Mouse (Mus musculus) frontal cortex, postnatal 25 days (tissue): Measurements from ENCODE around the gene Dnah17.

ENCODE experiments used
- DNase-seq, 2 experiments: peaks; one replicate each; pipeline ENCODE4 v3.0.0; 2022; ENCODE audit warnings: low spot score in 2 of 2

The Dnah17 gene

DNA sequence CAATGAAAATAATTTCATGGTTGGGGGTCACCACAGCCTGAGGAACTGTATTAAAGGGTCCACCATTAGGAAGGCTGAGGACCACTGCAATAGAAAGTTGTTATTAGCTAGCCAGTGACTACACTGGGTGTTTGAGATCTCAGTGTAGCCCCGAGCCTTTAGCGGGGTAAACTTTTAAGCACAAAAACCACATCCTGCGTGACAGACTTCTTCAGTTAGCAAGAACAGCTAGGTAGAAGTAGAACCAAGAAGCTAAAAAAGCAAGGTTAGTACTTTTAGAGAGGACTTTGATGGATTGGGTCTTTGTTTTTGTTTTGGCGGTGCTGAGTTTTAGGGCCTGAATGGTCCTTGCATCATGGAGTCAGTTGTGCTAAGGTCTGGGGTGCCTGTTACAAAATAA lies 13.3 kb upstream of the Dnah17 start:
- DNase-seq: no peak

DNA sequence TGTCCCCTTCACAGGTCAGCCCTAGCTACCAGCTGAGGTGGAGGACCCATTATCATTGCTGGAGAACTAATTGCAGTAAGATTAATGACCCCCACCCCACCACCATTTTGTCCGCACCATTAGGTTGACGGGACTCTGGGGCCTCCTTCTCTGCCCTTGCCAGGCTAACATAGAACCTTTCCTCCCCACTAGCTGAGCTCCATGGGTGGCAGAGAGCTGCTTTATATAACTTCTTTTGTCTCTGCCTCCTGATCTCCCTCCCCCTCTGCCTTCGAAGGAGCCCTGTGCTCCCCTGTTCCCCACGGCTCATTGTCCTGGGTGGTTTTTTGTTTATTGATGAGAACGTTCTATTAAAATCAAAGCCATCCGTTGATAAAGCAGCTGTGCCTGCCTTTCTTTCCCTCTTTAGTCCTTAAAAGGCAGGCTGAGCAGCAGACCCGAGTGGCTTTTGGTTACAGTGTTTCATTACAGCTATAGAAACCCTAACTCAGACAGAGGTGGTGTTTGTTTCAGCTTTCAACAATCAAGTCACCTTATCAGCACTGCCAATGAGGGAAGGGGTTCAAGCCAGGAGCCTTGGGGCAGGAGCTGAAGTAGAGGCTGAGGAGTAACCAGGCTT lies 12.2 kb upstream of the Dnah17 start:
- DNase-seq: no peak

DNA sequence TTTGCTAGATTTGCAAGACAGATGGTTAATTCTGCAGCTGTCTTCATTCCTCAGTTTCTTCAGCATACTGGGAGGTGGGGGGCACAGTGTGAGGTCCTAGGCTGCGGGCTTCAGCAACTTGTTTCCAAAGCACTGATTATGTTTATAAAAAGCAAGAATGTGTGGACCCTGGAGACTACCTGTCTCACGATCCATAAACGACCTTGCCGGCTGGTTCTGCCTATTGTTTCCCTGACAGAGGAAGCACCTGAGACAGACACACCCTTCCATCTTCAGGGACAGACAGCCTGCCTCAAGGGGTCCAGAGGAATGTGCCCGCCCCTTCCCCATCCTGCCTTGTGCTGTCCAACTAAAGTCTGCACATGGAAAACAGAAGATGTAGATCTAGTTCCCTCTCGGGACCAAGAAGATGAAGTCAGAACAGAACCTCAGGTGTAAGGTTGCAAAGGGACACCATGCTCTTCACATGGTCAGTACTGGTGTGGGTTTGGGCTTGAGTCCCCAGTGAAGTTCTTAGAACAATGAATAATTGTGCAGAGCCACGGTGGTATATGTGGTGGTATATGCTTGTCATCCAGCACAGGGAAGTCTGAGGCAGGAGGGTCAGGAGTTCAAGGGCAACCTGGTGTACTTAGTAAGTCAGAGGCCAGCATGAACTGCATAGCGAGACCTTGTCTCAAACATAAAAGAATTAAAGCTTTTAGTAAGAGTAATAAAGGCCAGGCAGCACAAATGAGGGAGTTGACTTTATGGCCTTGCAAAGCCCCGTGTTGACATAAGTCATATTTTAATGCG lies 10.5 kb upstream of the Dnah17 start:
- DNase-seq: no peak

DNA sequence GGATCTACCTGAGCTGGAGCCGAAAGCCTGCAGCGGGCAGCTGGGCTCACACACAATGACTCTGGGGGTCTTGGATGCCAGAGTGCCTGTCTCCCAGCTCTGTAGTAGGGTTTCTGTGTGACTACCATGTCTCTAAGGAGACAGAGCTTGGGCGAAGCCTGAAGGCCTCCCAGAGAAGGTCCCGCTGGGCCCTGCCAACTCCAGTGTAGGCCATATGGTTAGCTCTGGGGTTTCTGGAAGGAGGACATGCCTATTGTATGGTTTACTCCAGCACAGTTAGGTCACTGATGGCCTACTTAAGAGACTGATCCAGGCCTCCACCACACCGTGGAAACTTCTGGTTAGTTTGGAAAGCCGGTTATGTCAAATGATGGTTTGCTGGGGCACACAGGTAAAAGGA lies 7.9 kb upstream of the Dnah17 start:
- DNase-seq: no peak

DNA sequence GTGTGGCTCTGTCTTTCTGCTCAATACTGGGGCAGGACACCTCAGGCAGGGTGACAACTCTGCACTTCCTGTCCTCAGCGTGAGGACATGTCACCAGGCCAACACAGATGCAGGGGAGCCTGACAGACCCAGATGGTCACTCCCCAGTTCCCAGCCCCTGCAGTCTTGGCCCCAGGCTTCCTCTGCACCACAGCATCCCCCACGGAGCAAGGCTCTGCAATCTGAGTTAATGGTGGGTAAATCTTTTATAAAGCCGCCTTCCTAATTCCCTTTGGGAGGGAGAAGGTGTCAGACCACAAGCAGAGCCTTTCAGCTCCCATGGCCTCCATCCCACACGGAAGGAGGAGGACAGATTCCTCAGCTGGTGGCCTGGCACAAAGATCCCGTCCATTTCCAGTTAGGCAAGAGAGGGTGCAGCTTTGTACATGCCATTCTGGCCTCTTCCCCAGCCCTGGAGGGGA lies 5.8 kb upstream of the Dnah17 start:
- DNase-seq: no peak

DNA sequence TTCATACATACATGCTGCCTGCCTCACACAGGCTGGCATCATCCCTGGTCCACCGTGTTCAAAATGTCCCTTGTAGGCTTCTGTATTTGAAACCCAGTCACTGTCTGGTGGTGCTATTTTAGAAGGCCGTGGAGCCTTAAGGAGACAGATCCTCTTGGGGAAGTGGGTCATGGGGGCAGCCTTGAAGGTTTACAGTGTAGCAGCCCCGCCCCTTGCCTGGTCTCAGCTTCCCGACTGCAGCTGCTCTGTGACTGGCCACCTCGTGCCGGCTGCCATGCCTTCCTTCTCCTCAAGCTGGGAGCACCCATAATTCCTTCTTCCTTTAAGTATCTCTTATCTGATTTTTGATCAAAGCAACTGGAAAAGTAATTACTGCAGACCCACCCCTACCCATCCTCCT lies 4.8 kb upstream of the Dnah17 start:
- DNase-seq: no peak

DNA sequence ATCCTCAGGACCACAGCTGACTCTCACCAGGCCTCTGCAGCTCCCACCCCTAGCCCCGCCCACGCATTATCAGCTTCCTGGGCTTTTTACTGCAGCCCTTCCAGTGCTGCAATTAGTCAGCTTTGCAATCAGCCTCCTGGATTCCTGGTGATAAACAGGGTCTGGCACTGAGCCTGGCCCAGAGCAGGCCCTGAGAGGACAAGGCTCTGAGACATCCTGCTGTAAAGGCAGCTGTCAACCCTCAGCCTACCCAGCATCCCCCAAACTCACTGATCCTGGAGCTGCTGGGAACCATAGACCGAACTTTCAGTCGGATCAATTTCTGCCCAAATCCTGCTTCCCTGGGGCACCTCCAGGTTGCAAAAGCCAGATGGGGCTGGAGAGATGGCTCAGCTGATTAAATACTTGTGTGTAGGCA lies 3.3 kb upstream of the Dnah17 start:
- no peak for DNase-seq

DNA sequence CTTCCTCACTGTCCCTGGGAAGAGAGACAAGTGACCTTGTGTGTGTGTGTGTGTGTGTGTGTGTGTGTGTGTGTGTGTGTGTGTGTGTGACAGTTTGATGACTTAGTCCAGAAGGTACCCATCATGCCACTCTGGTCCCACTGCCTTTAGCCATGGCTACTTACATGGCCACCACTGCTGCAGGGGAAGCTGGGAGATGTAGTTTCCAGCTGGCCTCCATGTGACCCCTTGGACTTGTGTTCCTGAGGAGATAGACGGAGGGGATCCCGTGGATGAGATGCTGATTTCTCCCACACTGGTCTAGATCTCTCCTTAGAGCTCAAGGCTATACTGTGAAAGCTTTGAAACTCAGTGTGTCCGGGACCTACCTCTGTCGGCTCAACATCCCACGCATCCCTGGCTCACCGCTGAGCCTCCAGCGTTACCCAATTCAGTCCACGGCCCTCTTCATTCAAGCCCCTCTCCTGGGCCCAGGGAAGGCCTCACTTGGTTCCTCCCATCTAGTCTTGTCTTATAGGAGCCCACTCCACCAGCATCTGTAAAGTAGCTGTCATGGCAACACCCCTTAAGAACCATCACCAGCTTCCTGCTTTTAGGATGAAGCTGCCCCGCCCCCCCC lies 2.8 kb upstream of the Dnah17 start:
- no peak for DNase-seq

DNA sequence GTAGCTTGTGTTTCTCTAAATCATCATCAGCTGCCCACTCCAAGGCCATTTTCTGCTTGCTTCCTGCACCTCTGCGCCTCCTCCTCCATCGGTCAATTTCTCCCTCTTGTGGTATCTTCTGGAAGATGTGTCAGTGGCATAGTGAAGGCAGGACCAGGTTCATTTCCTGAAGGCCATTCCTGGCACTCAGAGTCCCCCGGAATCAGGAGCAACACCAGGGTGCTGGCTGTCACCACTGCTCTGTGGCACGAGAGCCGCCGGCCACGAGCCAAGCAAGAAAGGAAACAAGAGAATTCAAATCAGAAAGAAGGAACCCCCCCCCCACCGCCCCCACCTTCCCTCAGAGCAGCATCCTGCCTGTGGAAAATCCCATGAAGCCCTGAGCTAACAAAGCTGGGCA lies 1.7 kb upstream of the Dnah17 start:
- DNase-seq: no peak

DNA sequence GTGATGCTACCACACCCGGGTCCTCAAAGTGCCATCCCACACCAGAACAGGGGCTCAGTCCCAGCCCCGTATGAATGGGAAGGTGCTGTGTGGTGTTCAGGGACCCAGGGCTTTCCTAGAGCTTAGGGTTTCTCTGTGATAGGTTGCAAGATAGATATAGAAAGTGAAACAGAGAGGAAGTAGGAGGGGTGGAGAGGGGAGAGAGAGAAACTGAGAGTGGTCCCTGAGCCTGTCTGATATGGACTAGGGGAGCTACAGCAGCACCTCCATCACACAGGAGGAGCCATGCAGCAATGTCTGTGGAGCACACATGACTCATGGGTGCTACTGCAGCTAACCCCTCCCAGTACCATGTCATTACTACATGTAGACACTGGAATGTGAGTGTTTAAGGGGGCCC lies 622 bp downstream of the Dnah17 start:
- no peak for DNase-seq

DNA sequence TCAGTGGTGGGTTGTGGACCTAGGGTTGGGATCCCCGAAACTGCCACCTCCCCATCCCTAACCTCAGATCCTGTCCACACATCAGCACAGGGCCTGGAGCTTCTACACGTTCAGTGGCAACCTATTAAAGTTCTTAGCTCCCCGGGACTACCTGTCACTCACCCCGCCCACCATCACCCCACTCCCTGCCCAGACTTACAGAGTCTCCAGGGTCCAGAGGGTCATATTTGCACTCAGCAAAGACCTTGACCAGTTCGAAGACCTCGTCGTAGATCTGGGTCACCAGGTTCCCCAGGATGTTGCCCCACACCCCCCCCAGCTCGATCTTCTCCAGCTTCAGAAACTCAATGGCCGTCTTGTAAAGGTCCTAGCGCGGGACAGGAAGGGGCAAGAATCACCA lies 8.8 kb downstream of the Dnah17 start:
- DNase-seq: no peak

DNA sequence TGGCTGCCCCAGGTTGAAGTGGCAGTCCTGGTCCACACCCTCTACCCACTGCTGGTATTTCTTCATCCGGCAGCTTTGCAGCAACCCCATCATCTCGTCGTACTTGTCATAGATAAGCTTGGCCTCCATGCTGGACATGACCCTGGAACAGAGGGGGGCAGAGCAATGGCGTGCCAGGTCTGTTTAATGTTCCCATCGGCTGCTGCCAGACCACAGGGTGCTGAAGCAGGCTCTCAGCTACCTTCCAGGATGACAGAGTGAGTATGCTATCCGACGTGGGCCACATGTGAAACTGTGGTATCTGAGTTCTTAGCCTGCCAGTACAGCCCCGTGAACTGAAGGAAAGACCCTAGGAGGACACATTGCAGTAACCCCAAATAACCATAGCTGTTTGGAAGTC lies 11.7 kb downstream of the Dnah17 start:
- no peak for DNase-seq

DNA sequence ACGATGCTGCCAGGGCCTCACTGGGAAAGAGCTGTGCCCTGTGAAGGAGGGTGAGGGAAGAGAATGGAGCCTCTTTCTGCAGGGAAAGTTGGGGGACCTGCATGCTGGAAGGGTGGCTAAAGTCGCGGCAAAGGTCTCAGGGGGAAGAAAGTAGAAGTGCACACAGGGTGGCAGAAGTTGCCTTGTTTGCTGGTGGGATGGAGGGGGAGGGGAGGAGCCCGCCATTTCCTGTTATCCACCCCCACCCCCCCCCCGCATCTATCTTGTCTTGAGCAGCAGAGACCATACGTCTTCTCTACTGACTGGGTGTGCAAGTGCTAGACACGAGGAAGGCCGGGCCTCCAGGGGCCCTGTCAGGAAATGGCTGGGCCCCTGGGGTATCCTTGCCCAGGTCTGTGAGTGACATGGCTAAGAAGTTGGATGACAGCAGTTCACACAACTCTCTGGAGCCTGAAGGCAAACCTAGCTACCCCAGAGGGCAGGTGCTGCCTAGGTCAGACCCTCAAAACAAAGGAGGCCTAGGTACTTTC lies 15.8 kb downstream of the Dnah17 start:
- DNase-seq: no peak

DNA sequence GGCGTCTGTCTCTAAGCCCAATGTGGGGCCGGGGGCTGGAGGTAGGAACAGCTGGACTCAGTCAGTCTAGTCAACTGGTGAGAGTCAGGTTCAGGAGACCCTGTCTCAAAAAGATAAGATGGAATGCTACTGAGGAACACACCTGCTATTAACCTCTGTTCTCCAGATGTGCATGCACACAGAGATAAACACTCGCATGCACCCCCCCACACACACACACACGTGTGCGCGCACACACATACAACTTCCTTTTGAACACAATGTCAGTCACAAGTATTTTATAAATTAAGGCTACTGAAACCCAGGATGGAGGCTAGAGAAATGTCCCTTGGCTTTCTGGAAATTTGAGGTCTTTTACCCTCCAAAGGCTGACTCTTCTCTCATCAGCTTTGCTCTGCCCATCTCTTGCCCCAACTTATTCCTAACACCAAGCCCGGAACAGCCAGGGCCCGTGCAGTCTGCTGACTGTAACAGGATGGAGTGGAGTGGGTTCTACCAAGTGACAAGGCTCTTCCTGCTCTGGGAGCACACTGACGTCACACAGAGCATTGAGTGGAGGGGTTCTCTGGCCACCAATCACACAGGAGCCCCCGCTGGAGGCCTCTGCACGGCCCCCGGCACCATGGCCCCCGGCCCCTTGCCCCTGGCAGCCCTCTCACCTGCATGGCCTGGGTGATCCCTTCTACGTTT lies 16.8 kb downstream of the Dnah17 start:
- DNase-seq: no peak

DNA sequence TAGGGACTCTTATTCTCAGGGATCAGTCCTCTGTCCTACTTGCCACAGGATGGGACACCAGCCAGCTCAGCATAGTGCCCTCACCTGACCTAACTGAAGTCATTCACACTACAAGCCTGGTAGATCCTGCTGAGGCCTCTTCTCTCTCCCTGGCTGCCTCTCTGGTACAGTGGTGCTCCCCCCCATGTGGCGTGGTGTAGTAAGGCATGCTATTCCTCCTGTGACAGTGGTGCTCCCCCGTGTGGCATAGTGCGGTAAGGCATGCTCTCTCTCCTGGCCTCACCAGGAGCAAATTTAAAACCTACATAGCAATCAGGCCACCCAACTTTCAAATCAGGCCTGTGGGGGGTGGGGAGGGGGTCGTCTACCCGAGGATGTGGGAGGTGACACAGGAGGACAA lies 26.4 kb downstream of the Dnah17 start:
- DNase-seq: peak; percentile 78 to 80

DNA sequence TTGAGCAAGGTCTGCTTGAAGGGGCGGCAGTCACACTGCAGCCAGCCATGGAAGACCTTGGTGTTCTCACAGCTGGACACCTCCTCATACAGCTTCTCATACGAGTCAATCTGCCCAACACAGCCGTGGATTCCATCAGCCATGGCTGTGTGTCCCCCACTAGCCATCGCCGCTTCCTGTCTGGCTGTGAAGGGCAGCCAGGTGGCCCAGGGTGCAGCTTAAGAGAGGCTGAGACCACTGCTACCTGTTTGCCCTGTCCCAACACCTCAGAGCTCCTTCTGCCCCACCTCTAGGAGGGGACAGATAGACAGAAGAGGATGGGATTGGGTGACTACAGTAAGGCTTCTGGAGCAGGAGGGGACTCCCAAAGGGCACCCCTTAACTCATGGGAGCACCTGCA lies 27.1 kb downstream of the Dnah17 start:
- DNase-seq: no peak

DNA sequence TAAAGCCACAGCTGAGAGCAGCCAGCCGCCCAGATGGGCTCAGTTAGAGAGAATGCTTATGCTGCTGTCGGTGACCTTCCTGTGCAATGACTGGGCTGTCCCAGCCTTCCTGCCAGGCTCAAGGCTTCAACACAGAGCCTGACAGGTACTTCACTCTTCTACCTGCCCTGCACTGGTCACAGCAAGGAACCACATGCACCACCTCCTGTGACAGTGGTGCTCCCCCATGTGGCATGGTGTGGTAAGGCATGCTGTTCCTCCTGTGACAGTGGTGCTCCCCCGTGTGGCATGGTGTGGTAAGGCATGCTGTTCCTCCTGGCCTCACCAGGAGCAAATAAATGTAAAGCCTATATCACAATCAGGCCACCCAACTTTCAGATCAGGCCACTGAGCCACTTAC lies 27.6 kb downstream of the Dnah17 start:
- DNase-seq: peak; percentile 92 to 93

DNA sequence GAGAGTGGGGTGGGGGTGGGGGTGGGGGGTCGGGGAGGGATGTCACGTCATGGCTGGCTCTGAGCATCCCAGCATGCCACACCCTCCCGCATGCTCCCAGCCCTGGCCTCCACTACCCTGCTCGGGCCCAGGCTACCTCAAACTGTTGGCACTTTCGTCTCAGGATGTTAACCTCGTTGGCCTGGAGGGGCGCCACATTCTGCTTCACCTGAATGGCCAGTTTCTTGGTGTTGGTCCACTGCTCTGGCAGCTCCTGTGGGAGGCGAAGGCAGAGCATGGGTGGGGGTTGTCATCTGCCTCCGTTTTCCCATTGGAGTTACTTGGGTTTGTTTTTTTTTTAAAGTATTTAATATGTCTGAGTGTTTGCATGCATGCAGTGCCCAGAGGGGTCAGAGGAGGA lies 29.3 kb downstream of the Dnah17 start:
- no peak for DNase-seq

DNA sequence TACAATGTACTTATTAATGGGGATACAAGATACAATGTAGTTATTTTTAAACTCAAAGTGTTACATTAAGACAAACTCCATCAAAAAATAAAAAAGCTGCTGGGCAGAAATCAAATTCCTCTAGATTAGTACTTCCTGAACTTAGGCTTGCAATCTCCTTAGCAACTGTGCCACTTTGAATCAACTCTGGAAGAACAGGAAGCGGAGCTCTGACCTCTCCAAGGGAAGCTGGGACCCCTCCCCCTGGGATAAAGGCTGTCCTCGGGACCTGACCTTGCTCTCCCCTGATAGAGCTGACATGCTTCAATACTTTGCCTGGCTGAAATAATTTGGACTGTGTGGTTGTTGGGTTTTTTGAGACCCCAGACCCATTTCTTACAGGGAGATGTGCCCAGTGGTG lies 33.7 kb downstream of the Dnah17 start:
- DNase-seq: no peak

DNA sequence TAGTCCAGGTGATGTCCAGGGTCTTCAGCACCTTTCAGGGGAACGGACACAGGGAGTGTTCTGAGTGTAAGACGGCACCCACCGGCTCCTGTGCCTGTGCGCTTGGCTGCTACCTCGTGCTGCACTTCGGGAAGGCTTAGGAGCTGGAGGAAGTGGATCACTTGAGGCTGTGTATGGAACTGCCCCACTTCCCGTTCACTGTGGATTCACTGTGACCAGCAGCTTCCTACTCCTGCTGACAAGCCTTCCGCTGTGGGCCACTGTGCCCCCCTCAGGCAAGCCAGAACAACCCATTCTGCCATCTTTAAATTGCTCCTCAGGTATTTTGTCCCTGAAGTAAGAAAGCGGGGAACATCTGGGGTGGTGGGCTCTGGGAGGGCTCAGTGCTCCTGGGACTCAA lies 35.4 kb downstream of the Dnah17 start:
- no peak for DNase-seq

DNA sequence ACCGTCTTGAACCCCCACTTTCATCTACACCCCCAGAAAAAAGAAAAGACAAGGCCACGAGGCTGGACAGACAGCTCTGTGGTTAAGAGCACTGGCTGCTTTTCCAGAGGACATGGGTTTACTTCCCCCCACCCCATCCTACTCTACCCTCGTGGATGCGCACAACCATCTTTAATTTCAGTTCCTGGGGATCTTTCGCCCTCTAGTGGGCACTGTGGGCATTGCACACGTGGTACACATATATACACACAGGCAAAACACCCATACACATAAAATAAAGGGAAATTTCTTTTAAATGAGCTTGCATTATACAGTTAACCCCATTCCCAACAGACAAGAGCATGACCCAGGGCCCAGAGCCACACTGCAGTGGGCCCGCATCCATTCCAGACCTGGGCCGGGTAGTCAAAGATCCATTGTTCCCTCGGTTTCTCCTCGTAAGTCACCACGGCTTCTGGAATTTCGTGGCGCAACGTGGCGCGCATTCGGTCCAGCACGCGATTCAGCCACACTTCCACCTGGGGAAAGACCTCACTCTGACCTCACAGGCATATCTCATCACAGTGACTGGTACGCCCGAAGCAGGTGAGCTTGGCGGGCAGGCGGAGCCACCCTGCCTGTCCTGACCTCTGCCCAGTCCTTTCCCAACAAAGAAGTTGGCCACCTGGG lies 39.3 kb downstream of the Dnah17 start:
- DNase-seq: no peak

DNA sequence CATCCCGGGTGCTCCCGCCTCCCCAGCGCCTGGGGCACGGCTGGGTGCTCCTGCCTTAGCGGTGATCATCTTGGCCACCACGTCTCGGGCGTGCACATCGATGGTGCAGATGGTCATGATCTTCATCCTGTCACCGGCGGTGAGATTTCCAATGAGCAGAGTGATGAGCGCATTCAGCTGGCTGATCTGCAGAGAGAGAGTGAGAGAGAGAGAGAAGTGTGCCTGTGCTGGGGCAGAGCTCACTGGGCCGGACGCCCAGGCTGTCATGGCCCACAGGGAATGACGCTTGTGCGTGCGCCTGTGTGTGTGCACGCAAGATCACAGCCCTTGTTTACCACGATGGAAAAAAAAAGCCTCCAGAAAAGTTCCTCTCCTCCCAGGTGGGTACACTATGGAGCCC lies 41.5 kb downstream of the Dnah17 start:
- no peak for DNase-seq
